Mouse (Mus musculus) kidney, adult 2 months (tissue): ENCODE results near the gene Atp1a3. TPM values are rescaled to one million over a fixed set of nuclear protein-coding genes. Genes with fewer than 3 reads are reported as not detected.

ENCODE experiments used
- DNase-seq: peaks from one replicate; pipeline ENCODE4 v3.0.0; 2021
- H3K27ac ChIP-seq: fragments of 200-500 bp; 2 replicates; pipeline ENCODE4 v1.5.1; 2012; ENCODE audit warnings: low read depth, low read length, control low read depth, inconsistent platforms; ENCODE audit not compliant: insufficient read depth
- H3K27me3 ChIP-seq: fragments of 200-500 bp; replicated peaks from 2 replicates; pipeline ENCODE4 v1.6.1; 2012; ENCODE audit warnings: mild to moderate bottlenecking, moderate library complexity, low read length, inconsistent platforms; ENCODE audit not compliant: control insufficient read depth, insufficient read depth
- H3K36me3 ChIP-seq: fragments of 200-500 bp; 2 replicates; pipeline ENCODE4 v1.6.1; 2012; ENCODE audit warnings: mild to moderate bottlenecking, moderate library complexity, low read length, inconsistent platforms; ENCODE audit not compliant: control insufficient read depth, insufficient read depth
- H3K4me1 ChIP-seq: fragments of 200-500 bp; 2 replicates; pipeline ENCODE4 v1.6.1; 2011; ENCODE audit warnings: low read length; ENCODE audit not compliant: control insufficient read depth, insufficient read depth
- H3K4me3 ChIP-seq: fragments of 200-500 bp; 2 replicates; pipeline ENCODE4 v1.5.1; 2011; ENCODE audit warnings: mild to moderate bottlenecking, low read depth, low read length, control low read depth; ENCODE audit not compliant: insufficient read depth
- CTCF ChIP-seq: fragments of 200-500 bp; conservative IDR thresholded peaks from 2 replicates; pipeline ENCODE4 v1.5.1; 2011; ENCODE audit warnings: low read depth, mild to moderate bottlenecking, control low read depth, low read length, moderate library complexity, mixed read lengths; ENCODE audit not compliant: insufficient read depth, insufficient read length
- POLR2A ChIP-seq: fragments of 200-500 bp; IDR thresholded peaks from one replicate; pipeline ENCODE4 v1.6.1; 2011; ENCODE audit warnings: low read depth, low read length, control low read depth
- WGBS: fragments of 180-500 bp; shearing (Covaris S2); methylation state at CpG from one replicate; pipeline ENCODE4 v1.1.7; 2018; 5-methylcytosine and 5-hydroxymethylcytosine counted together
- polyA plus RNA-seq: library from polyadenylated mRNA; depleted of rRNA; stranded (reverse); fragments of >200 nt; gene quantifications from 2 replicates; pipeline ENCODE4 v1.2.3, GENCODE M21; 2012

Atp1a3 gene
- polyA plus RNA-seq, 1 experiment: 1.8 TPM

- H3K4me1 ChIP-seq: no peaks in the 10 kb centered on the region
- 78% methylated on average over 5 of the region's 5 CpGs for WGBS
- H3K27me3 ChIP-seq: no peaks in the 10 kb centered on the region
- no peak overlapping the region for H3K27ac ChIP-seq
- DNase-seq: no peak
- no peaks in the 10 kb centered on the region for H3K36me3 ChIP-seq
- H3K4me3 ChIP-seq: no peak overlapping the region
- TF ChIP-seq CTCF (no peak), POLR2A (no peak)
These were observed 22.4 kb downstream of the Atp1a3 start for GRCm38 (mm10) chr7:24983396-24983795.

GRCm38 (mm10) chr7:24980439-24980838, 25.3 kb downstream of the Atp1a3 start:
- Histone ChIP-seq H3K27ac (no peak overlapping the region), H3K36me3 (no peaks in the 10 kb centered on the region), H3K4me3 (no peak overlapping the region), H3K27me3 (no peaks in the 10 kb centered on the region), H3K4me1 (no peaks in the 10 kb centered on the region)
- no peak for DNase-seq
- TF ChIP-seq CTCF (no peak), POLR2A (no peak)
- 82% methylated on average over 7 of the region's 7 CpGs for WGBS

GRCm38 (mm10) chr7:24978781-24979180, 27.0 kb downstream of the Atp1a3 start:
- DNase-seq: no peak
- TF ChIP-seq CTCF (no peak), POLR2A (no peak)
- Histone ChIP-seq H3K27ac (no peak overlapping the region), H3K36me3 (no peaks in the 10 kb centered on the region), H3K27me3 (no peaks in the 10 kb centered on the region), H3K4me3 (no peak overlapping the region), H3K4me1 (no peaks in the 10 kb centered on the region)
- 83% methylated on average over 7 of the region's 7 CpGs for WGBS

- peak; percentile 34 for DNase-seq
- TF ChIP-seq POLR2A (no peak), CTCF (peak; percentile 44)
These were observed 30.7 kb downstream of the Atp1a3 start for GRCm38 (mm10) chr7:24974893-24975595.

GRCm38 (mm10) chr7:24973902-24974301, 31.9 kb downstream of the Atp1a3 start:
- Histone ChIP-seq H3K36me3 (no peaks in the 10 kb centered on the region), H3K4me3 (no peak overlapping the region), H3K27ac (no peak overlapping the region), H3K27me3 (no peaks in the 10 kb centered on the region), H3K4me1 (peaks cover 7% of the 10 kb centered on the region; the same call in 1 of the 2 replicates)
- no peak for TF ChIP-seq POLR2A
- TF ChIP-seq CTCF: no peak
- WGBS: 56% methylated on average over 5 of the region's 5 CpGs
- no peak for DNase-seq

More at GRCm38 (mm10) chr7:24974893-24975595, 30.7 kb downstream of the Atp1a3 start:
- no peaks in the 10 kb centered on the region for H3K27me3 ChIP-seq
- peaks cover 7% of the 10 kb centered on the region; the same call in 1 of the 2 replicates for H3K4me1 ChIP-seq
- WGBS: 28% methylated on average over 9 of the region's 9 CpGs
- no peak overlapping the region for H3K27ac ChIP-seq
- no peak overlapping the region for H3K4me3 ChIP-seq
- H3K36me3 ChIP-seq: no peaks in the 10 kb centered on the region

GRCm38 (mm10) chr7:24973208-24973607, 32.5 kb downstream of the Atp1a3 start:
- Histone ChIP-seq H3K27me3 (no peaks in the 10 kb centered on the region), H3K4me1 (peaks cover 7% of the 10 kb centered on the region; the same call in 1 of the 2 replicates), H3K36me3 (no peaks in the 10 kb centered on the region), H3K27ac (no peak overlapping the region), H3K4me3 (no peak overlapping the region)
- 77% methylated on average over 4 of the region's 4 CpGs for WGBS
- no peak for TF ChIP-seq CTCF
- TF ChIP-seq POLR2A: no peak
- DNase-seq: no peak

GRCm38 (mm10) chr7:24971972-24972893, 33.5 kb downstream of the Atp1a3 start, which contains the start of gene Rabac1:
TSS of gene Rabac1 (minus strand) at chr7:24972754.
- Histone ChIP-seq H3K27me3 (no peaks in the 10 kb centered on the region), H3K4me3 (peak within 1 kb of the TSS; percentile 93), H3K4me1 (peaks cover 7% of the 10 kb centered on the region; the same call in 1 of the 2 replicates), H3K27ac (peak within 1 kb of the TSS; percentile 92), H3K36me3 (no peaks in the 10 kb centered on the region)
- TF ChIP-seq POLR2A (peak; percentile 81), CTCF (peak; percentile 31)
- peak; percentile 98 for DNase-seq
- under 1% methylated on average over 45 of the region's 45 CpGs for WGBS
